Mouse (Mus musculus) embryo, embryonic 11 days (tissue): ENCODE results near the gene Phf3.
A peak's percentile ranks its signal among the peaks of the same experiment; 100 is the strongest.
"Not testable (repeated sequence)": the region's sequence is repeated elsewhere in the genome, so short reads cannot be mapped to it uniquely, and the experiment has no call there.

Experiments used
- DNase-seq: peaks from one replicate; pipeline ENCODE4 v3.0.0-alpha.2; 2015

Phf3 gene

GRCm38 (mm10) chr1:30873541-30874260, at the start of gene Phf3:
Gene Phf3 (minus strand): TSS chr1:30873921.
- DNase-seq: peak; percentile 95

GRCm38 (mm10) chr1:30922237-30922636, 48.5 kb upstream of the Phf3 start:
- no peak for DNase-seq

- DNase-seq: no peak
Measured at GRCm38 (mm10) chr1:30921252-30921651, 47.5 kb upstream of the Phf3 start.

GRCm38 (mm10) chr1:30920620-30921177, 47.0 kb upstream of the Phf3 start:
- no peak for DNase-seq

- no peak for DNase-seq
Measured at GRCm38 (mm10) chr1:30910172-30910571, 36.5 kb upstream of the Phf3 start.

- DNase-seq: no peak
Measured at GRCm38 (mm10) chr1:30908797-30909196, 35.1 kb upstream of the Phf3 start.

GRCm38 (mm10) chr1:30903480-30904218, 29.9 kb upstream of the Phf3 start:
- no peak for DNase-seq

- DNase-seq: no peak
Measured at GRCm38 (mm10) chr1:30898691-30899090, 25.0 kb upstream of the Phf3 start.

- DNase-seq: not testable (repeated sequence)
Measured at GRCm38 (mm10) chr1:30895366-30895765, 21.6 kb upstream of the Phf3 start.

GRCm38 (mm10) chr1:30883806-30884205, 10.1 kb upstream of the Phf3 start:
- DNase-seq: not testable (repeated sequence)

- no peak for DNase-seq
Measured at GRCm38 (mm10) chr1:30875746-30876145, 2.0 kb upstream of the Phf3 start.

- DNase-seq: peak; percentile 5
Measured at GRCm38 (mm10) chr1:30874261-30875131, 775 bp upstream of the Phf3 start.

GRCm38 (mm10) chr1:30872836-30873540, 733 bp downstream of the Phf3 start:
- no peak for DNase-seq

- DNase-seq: no peak
Measured at GRCm38 (mm10) chr1:30867786-30868185, 5.9 kb downstream of the Phf3 start.

- no peak for DNase-seq
Measured at GRCm38 (mm10) chr1:30852518-30852917, 21.2 kb downstream of the Phf3 start.

GRCm38 (mm10) chr1:30851920-30852319, 21.8 kb downstream of the Phf3 start:
- DNase-seq: no peak

- DNase-seq: no peak
Measured at GRCm38 (mm10) chr1:30850906-30851305, 22.8 kb downstream of the Phf3 start.

GRCm38 (mm10) chr1:30849955-30850354, 23.8 kb downstream of the Phf3 start:
- no peak for DNase-seq

- DNase-seq: no peak
Measured at GRCm38 (mm10) chr1:30847706-30848105, 26.0 kb downstream of the Phf3 start.

- DNase-seq: no peak
Measured at GRCm38 (mm10) chr1:30839662-30840061, 34.1 kb downstream of the Phf3 start.

GRCm38 (mm10) chr1:30835512-30835911, 38.2 kb downstream of the Phf3 start:
- no peak for DNase-seq

- no peak for DNase-seq
Measured at GRCm38 (mm10) chr1:30832778-30833177, 40.9 kb downstream of the Phf3 start.
